In genomic region chr11:21238279-21239020, GRCm38 (mm10) we compare ENCODE assay signal across 8 mouse cellular contexts. TPM values are rescaled to one million over a fixed set of nuclear protein-coding genes. Genes with fewer than 3 reads are reported as not detected.
DNase-seq lines count a peak whose midpoint lies in the region; ATAC-seq and TF ChIP-seq lines count a peak whose summit lies in the region.

No protein-coding gene starts in this region.

- no peaks in the 10 kb centered on the region for H3K36me3 ChIP-seq in erythroblast, embryonic 14.5 days (ENCODE audit: control insufficient read depth)
- no peaks in the 10 kb centered on the region for H3K36me3 ChIP-seq in hindbrain, embryonic 11.5 days (ENCODE audit: control insufficient read depth, insufficient read depth, low read length)
- H3K36me3 ChIP-seq in liver, embryonic 11.5 days (ENCODE audit: control insufficient read depth, insufficient read depth, low read length) = no peaks in the 10 kb centered on the region
- no peaks in the 10 kb centered on the region for H3K36me3 ChIP-seq in myocyte (ENCODE audit: control insufficient read depth, insufficient read depth)
- H3K36me3 ChIP-seq in thymus, adult 2 months (ENCODE audit: control insufficient read depth, insufficient read depth, low read length) = no peaks in the 10 kb centered on the region

- peak; percentile 95 for DNase-seq in heart, adult 11 months
- no peak for DNase-seq in heart, postnatal 25 days (ENCODE audit: low spot score)
- DNase-seq in ZHBTc4 (ENCODE audit: low read depth, low spot score) = peak; percentile 65
- peak; percentile 83 for DNase-seq in hindbrain, embryonic 11.5 days (ENCODE audit: low spot score)
- peak; percentile 81 for DNase-seq in liver, embryonic 11.5 days (ENCODE audit: low spot score)
- peak; percentile 53 for DNase-seq in thymus, adult 2 months

- peak overlapping the region; percentile 65 for H3K4me2 ChIP-seq in hindbrain, embryonic 11.5 days (replicated peaks; ENCODE audit: low read depth, low read length)
- peak overlapping the region; percentile 63 for H3K4me2 ChIP-seq in liver, embryonic 11.5 days
- peak overlapping the region; percentile 87 for H3K4me2 ChIP-seq in myocyte (ENCODE audit: low read depth)

- TF ChIP-seq POLR2A in myocyte (IDR thresholded peaks at IDR 0.05; ENCODE audit: insufficient read length, low read depth) = peak; percentile 83
- peak; percentile 65; the same call in 1 of the 2 replicates for TF ChIP-seq POLR2A in thymus, adult 2 months (IDR thresholded peaks at IDR 0.05; ENCODE audit: control insufficient read depth, extremely low read depth, insufficient read depth, low read length, poor library complexity)

- intact Hi-C loops in heart, postnatal 25 days (cut with DNase I) = loop anchor here (1.0 to 10.0 kb wide), 2 partner anchors 146 to 694 kb away; partner anchors contain the start of gene Sertad2

- no peaks in the 10 kb centered on the region for H3K27me3 ChIP-seq in erythroblast, embryonic 14.5 days (ENCODE audit: control insufficient read depth)
- no peaks in the 10 kb centered on the region for H3K27me3 ChIP-seq in hindbrain, embryonic 11.5 days (ENCODE audit: control insufficient read depth, insufficient read depth, low read length)
- H3K27me3 ChIP-seq in liver, embryonic 11.5 days (replicated peaks; ENCODE audit: control insufficient read depth, insufficient read depth, low read length) = no peaks in the 10 kb centered on the region
- H3K27me3 ChIP-seq in myocyte (ENCODE audit: control insufficient read depth, insufficient read depth, insufficient read length) = no peaks in the 10 kb centered on the region
- no peaks in the 10 kb centered on the region for H3K27me3 ChIP-seq in thymus, adult 2 months (ENCODE audit: control insufficient read depth, insufficient read depth, low read length)

- peak overlapping the region; percentile 99 for H3K9ac ChIP-seq in hindbrain, embryonic 11.5 days (ENCODE audit: low read depth, low read length)
- H3K9ac ChIP-seq in liver, embryonic 11.5 days (ENCODE audit: low read depth, low read length) = peak overlapping the region; percentile 97

- no peaks in the 10 kb centered on the region for H3K9me3 ChIP-seq in erythroblast, embryonic 14.5 days (ENCODE audit: control insufficient read depth, low read length)
- no peaks in the 10 kb centered on the region for H3K9me3 ChIP-seq in hindbrain, embryonic 11.5 days (ENCODE audit: control insufficient read depth, low read length)
- no peaks in the 10 kb centered on the region for H3K9me3 ChIP-seq in liver, embryonic 11.5 days (ENCODE audit: control insufficient read depth, low read length)

- WGBS in hindbrain, embryonic 11.5 days = 2% methylated on average over 34 of the region's 65 CpGs
- WGBS in liver, embryonic 11.5 days = under 1% methylated on average over 64 of the region's 65 CpGs
- WGBS in thymus, adult 2 months = under 1% methylated on average over 62 of the region's 65 CpGs

- peak; percentile 93 for ATAC-seq in hindbrain, embryonic 11.5 days (ENCODE audit: low FRiP score)
- peak; percentile 81 for ATAC-seq in liver, embryonic 11.5 days (replicated peaks; ENCODE audit: low FRiP score)

- H3K79me2 ChIP-seq in myocyte (ENCODE audit: control insufficient read depth, insufficient read depth) = peaks cover 41% of the 10 kb centered on the region

- peak overlapping the region; percentile 97 for H3K27ac ChIP-seq in hindbrain, embryonic 11.5 days (ENCODE audit: low read depth, low read length)
- peak overlapping the region; percentile 77 for H3K27ac ChIP-seq in liver, embryonic 11.5 days (ENCODE audit: low read depth, low read length)
- H3K27ac ChIP-seq in thymus, adult 2 months (ENCODE audit: control insufficient read depth, insufficient read depth, low read length) = peak overlapping the region; percentile 19; the same call in 1 of the 2 replicates

- peaks cover 18% of the 10 kb centered on the region for H3K4me1 ChIP-seq in erythroblast, embryonic 14.5 days (ENCODE audit: control insufficient read depth)
- 0 out of 2 replicates have a peak, but pooled peaks cover 2% of the 10 kb centered on the region for H3K4me1 ChIP-seq in hindbrain, embryonic 11.5 days (replicated peaks; ENCODE audit: control insufficient read depth, insufficient read depth, low read length)
- peaks cover 5% of the 10 kb centered on the region; the same call in 1 of the 2 replicates for H3K4me1 ChIP-seq in liver, embryonic 11.5 days (replicated peaks; ENCODE audit: control insufficient read depth, insufficient read depth, low read length)
- H3K4me1 ChIP-seq in thymus, adult 2 months (replicated peaks; ENCODE audit: control insufficient read depth, insufficient read depth, low read length) = peaks cover 5% of the 10 kb centered on the region

- peak; percentile 44; the same call in 1 of the 2 replicates for TF ChIP-seq CTCF in thymus, adult 2 months (IDR thresholded peaks at IDR 0.05; ENCODE audit: borderline replicate concordance, control insufficient read depth, extremely low read depth, insufficient read depth, low read length, poor library complexity)

- H3K4me3 ChIP-seq in erythroblast, embryonic 14.5 days (replicated peaks) = peak overlapping the region; percentile 93
- H3K4me3 ChIP-seq in hindbrain, embryonic 11.5 days (ENCODE audit: low read depth, low read length) = peak overlapping the region; percentile 91
- peak overlapping the region; percentile 96 for H3K4me3 ChIP-seq in liver, embryonic 11.5 days (ENCODE audit: low read depth, low read length)
- peak overlapping the region; percentile 43 for H3K4me3 ChIP-seq in myocyte
- H3K4me3 ChIP-seq in thymus, adult 2 months (ENCODE audit: control insufficient read depth, insufficient read depth, low read length) = peak overlapping the region; percentile 90

- H3ac ChIP-seq in myocyte (ENCODE audit: control insufficient read depth, insufficient read length) = peak overlapping the region; percentile 100

TF ChIP-seq in myocyte, 11 proteins besides CTCF, POLR2A, EP300 and RAD21:
- peak; percentile 75 for TF ChIP-seq POLR2AphosphoS2 (IDR thresholded peaks at IDR 0.05; ENCODE audit: insufficient read length, low read depth)
- TF ChIP-seq TCF3 (IDR thresholded peaks at IDR 0.05; ENCODE audit: insufficient read length, low read depth) = no peak

RNA-seq across cellular contexts. Expression of gene Vps54, which starts 0.6 kb away (rescaled TPM):
- 10 to 100 TPM; 18.0 to 18.2 TPM for total RNA-seq in heart, postnatal 25 days (2021)
- 0.05 TPM in 2 replicates for polyA plus RNA-seq in erythroblast, embryonic 14.5 days (2012)
- polyA plus RNA-seq in hindbrain, embryonic 11.5 days (2014; fragmentation: Nextera tagmentation; extraction: Ambion mirVana) = 14.0 and 15.1 TPM in 2 replicates
- polyA plus RNA-seq in liver, embryonic 11.5 days (2014; fragmentation: Nextera tagmentation; extraction: Ambion mirVana) = 10.4 and 11.1 TPM in 2 replicates
- 4.1 TPM for polyA plus RNA-seq in myocyte (2012; fragmentation: generic; extraction: Trizol)
- 22.2 and 28.0 TPM in 2 replicates for polyA plus RNA-seq in thymus, adult 2 months (2012; rRNA removed)

Comparison
In these comparisons a context has a peak if more than half of its experiments do, and no peak if none do; other contexts are left out.
1. H3K4me3 ChIP-seq: peak in every context shown above with its lines; median percentile 96 in liver, embryonic 11.5 days; 93 in erythroblast, embryonic 14.5 days; 91 in hindbrain, embryonic 11.5 days; 90 in thymus, adult 2 months; 43 in myocyte.
2. H3K27ac ChIP-seq: peak in every context shown above with its lines; median percentile 97 in hindbrain, embryonic 11.5 days; 77 in liver, embryonic 11.5 days; 19 in thymus, adult 2 months.